Mouse (Mus musculus) intestine, embryonic 14.5 days (tissue): ENCODE results near the gene Pla2g2e. TPM values are rescaled to one million over a fixed set of nuclear protein-coding genes. Genes with fewer than 3 reads are reported as not detected.
A peak's percentile ranks its signal among the peaks of the same experiment; 100 is the strongest.
"Not testable (repeated sequence)": the region's sequence is repeated elsewhere in the genome, so short reads cannot be mapped to it uniquely, and the experiment has no call there.

Experiments
- ATAC-seq: fragments of 200-750 bp; cut with Nextera tagmentation; replicated peaks from 2 replicates; pipeline ENCODE4 v1.8.0; 2017; ENCODE audit warnings: low read depth, moderate number of reproducible peaks, moderate TSS enrichment, moderate library complexity; ENCODE audit not compliant: low FRiP score, low TSS enrichment
- DNase-seq: peaks from one replicate; pipeline ENCODE4 v3.0.0-alpha.2; 2018; ENCODE audit warnings: low spot score
- H3K27ac ChIP-seq: fragments of 300-500 bp; sonication (generic); 2 replicates; pipeline ENCODE4 v1.5.1; 2014; ENCODE audit warnings: low read depth, mild to moderate bottlenecking, control low read depth
- H3K27me3 ChIP-seq: fragments of 300-500 bp; sonication (generic); replicated peaks from 2 replicates; pipeline ENCODE4 v1.6.1; 2014; ENCODE audit warnings: low read length, control low read depth; ENCODE audit not compliant: control insufficient read depth, insufficient read depth
- H3K36me3 ChIP-seq: fragments of 300-500 bp; sonication (generic); 2 replicates; pipeline ENCODE4 v1.6.1; 2014; ENCODE audit warnings: low read length, control low read depth; ENCODE audit not compliant: control insufficient read depth, insufficient read depth
- H3K4me1 ChIP-seq: fragments of 300-500 bp; sonication (generic); replicated peaks from 2 replicates; pipeline ENCODE4 v1.6.1; 2014; ENCODE audit warnings: low read length, control low read depth, mixed read lengths; ENCODE audit not compliant: control insufficient read depth, insufficient read depth
- H3K4me2 ChIP-seq: fragments of 300-500 bp; sonication (generic); 2 replicates; pipeline ENCODE4 v1.6.1; 2014; ENCODE audit warnings: low read length
- H3K4me3 ChIP-seq: fragments of 300-500 bp; sonication (generic); 2 replicates; pipeline ENCODE4 v1.5.1; 2014; ENCODE audit warnings: low read depth, low read length, control low read depth, mixed read lengths
- H3K9ac ChIP-seq: fragments of 300-500 bp; sonication (generic); 2 replicates; pipeline ENCODE4 v1.6.1; 2014; ENCODE audit warnings: mild to moderate bottlenecking, low read length
- H3K9me3 ChIP-seq: fragments of 300-500 bp; sonication (generic); 2 replicates; pipeline ENCODE4 v1.6.1; 2016; ENCODE audit warnings: low read length, control low read depth; ENCODE audit not compliant: control insufficient read depth
- WGBS: fragments of 180-500 bp; shearing (Covaris S2); extraction: QIAGEN DNeasy Blood & Tissue Kit; methylation state at CpG from one replicate; pipeline ENCODE4 v1.1.7; 2014; 5-methylcytosine and 5-hydroxymethylcytosine counted together
- polyA plus RNA-seq: library from polyadenylated mRNA; unstranded; fragments of >200 nt; fragmentation: Nextera tagmentation; extraction: Ambion mirVana; gene quantifications from 2 replicates; pipeline ENCODE4 v1.2.1, GENCODE M21; 2014

The Pla2g2e gene
- polyA plus RNA-seq, 1 experiment from 2014 or later = not detected

DNA sequence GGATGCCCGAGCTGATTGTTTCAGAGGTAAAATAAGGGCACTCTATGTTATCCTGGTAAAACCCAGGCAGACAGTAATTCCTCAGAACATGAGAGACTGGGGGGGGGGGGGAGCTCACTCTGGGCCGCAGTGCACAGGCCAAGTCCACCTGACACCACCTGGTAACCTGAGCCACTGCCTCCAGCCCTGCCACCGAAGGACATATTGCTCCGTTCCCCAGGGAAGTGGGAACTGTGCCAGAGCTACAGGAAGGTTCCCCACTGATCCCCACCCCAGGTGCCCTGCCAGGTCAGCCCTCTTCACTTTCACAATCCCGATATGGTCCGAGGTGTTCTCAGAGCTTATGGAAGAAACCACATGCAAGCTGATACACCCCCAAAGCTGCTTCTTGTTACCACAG is 14.9 kb downstream of the Pla2g2e start:
- Histone ChIP-seq H3K4me1 (no peaks in the 10 kb centered on the region), H3K4me2 (no peak overlapping the region), H3K4me3 (no peak overlapping the region), H3K9ac (no peak overlapping the region), H3K9me3 (no peaks in the 10 kb centered on the region), H3K27ac (no peak overlapping the region), H3K36me3 (peaks cover 42% of the 10 kb centered on the region), H3K27me3 (no peaks in the 10 kb centered on the region)
- no peak for DNase-seq
- 80% methylated on average over 6 of the region's 6 CpGs for WGBS
- no peak for ATAC-seq

DNA sequence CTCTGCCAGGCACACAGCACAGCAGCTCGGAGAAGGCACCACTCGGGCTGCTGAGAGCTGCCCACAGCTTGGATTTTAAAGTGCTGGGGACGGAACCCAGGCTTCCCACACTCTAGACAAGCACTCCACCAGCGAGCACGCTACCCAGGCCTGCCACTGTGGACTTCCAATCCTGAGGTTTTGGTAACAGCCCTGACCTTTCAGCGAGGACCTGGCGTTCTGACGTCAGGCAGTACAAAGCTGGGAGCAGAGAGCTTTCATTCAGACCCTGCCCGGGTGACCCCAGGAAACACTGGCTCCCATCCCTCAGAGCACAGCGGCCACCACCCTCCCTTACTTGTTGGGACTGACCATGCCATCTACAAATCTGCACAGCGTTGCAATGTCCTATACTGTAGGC is 16.0 kb downstream of the Pla2g2e start:
- not testable (repeated sequence) for H3K4me1 ChIP-seq, H3K4me3 ChIP-seq, H3K4me2 ChIP-seq, ATAC-seq, H3K27me3 ChIP-seq, H3K9ac ChIP-seq, H3K27ac ChIP-seq, DNase-seq, H3K9me3 ChIP-seq
- 90% methylated on average over 11 of the region's 11 CpGs for WGBS
- H3K36me3 ChIP-seq = peaks cover 53% of the 10 kb centered on the region

DNA sequence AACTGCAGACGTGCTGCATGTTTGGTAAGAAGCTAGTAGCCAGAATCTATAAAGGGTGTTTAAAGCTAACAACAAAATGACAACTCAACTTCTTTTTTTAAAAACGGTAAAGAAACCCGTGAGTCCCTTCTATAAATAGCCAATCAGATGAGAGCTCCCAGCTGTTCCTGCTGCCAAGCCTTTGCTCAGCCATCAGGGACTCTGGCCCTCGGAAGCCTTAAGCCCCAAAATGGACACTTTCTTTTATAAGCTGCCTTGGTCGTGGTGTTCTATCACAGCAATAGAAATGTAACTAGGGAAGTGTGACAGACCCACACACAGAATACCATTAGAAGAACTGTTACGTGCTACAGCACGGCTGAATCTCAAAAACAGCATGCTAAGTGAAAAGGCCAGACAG is 21.6 kb downstream of the Pla2g2e start:
- no peak overlapping the region for H3K4me2 ChIP-seq
- DNase-seq = no peak
- H3K9me3 ChIP-seq = no peaks in the 10 kb centered on the region
- H3K9ac ChIP-seq = no peak overlapping the region
- H3K36me3 ChIP-seq = peaks cover 74% of the 10 kb centered on the region
- H3K27ac ChIP-seq = no peak overlapping the region
- H3K4me3 ChIP-seq = no peak overlapping the region
- H3K4me1 ChIP-seq = no peaks in the 10 kb centered on the region
- H3K27me3 ChIP-seq = no peaks in the 10 kb centered on the region
- WGBS = 67% methylated on average over 7 of the region's 7 CpGs
- ATAC-seq = no peak

DNA sequence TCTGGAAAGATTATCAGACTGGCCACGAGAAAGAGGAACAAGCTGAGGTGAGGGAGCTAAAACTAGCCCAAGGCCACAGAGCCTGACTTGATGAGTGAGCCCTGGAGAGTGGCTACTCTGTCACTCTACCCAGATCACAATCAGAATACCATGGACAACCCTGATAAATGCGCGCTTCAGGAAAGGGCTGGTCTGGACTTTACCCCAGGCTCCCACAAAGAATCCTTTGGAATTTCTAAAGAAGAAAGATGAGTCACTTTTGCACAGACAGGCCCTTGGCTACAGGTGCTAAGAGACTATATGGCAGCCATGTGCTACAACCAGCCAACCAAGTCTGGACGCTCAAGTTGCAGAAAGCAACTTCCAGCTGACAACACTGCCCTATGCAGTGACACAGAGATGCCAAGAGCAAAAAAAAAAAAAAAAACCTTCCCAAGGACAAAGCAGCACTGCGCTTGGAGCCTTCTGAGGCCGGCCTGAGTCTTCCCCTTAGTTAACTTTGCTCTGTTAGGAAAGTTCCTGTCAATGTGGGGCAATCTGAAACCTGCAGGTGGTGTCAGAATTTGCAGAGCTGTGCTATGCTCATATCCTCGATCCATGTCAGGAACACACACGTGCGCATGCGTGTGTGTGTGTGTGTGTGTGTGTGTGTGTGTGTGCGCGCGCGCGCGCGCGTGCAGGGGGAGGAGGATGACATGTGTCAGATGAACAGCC is 28.0 kb downstream of the Pla2g2e start:
- no peaks in the 10 kb centered on the region for H3K4me1 ChIP-seq
- ATAC-seq (no peak), DNase-seq (no peak)
- no peak overlapping the region for H3K4me3 ChIP-seq
- H3K4me2 ChIP-seq = no peak overlapping the region
- peaks cover 74% of the 10 kb centered on the region for H3K36me3 ChIP-seq
- 92% methylated on average over 18 of the region's 18 CpGs for WGBS
- no peak overlapping the region for H3K9ac ChIP-seq
- no peaks in the 10 kb centered on the region for H3K27me3 ChIP-seq
- H3K27ac ChIP-seq = no peak overlapping the region
- H3K9me3 ChIP-seq = no peaks in the 10 kb centered on the region

DNA sequence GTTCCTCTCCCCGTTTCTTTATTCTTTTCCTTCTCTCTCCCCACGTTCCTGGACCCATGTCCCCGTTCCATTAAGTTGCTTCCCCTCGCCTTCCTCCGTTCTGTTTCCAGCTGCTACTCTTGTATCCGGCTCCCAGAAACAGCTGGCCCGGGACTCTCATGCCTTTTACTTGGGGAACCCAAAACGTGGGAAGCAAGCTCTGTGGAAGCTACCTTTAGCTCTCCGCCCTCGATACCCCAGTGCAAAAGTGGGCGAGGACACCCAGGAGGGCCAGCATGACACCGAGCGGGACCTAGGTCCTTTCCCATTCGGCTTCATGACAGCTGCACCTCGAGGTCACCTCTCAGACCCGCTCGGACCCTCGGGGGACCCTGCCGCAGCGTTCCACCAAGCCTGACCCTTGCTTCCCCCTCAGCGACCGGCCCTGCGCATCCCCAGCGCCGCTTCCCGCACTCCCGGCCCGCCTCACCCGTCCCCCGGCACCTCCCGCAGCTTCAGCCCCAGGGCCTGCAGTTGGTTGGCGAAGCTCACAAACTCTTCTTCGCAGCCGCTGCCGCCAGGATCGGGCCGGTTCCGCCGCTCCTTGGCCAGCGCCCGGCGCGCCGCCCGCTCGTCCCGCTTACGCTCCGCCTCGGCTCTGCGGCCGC is 35.5 kb downstream of the Pla2g2e start:
- peak; percentile 76 for DNase-seq
- WGBS = under 1% methylated on average over 50 of the region's 52 CpGs

DNA sequence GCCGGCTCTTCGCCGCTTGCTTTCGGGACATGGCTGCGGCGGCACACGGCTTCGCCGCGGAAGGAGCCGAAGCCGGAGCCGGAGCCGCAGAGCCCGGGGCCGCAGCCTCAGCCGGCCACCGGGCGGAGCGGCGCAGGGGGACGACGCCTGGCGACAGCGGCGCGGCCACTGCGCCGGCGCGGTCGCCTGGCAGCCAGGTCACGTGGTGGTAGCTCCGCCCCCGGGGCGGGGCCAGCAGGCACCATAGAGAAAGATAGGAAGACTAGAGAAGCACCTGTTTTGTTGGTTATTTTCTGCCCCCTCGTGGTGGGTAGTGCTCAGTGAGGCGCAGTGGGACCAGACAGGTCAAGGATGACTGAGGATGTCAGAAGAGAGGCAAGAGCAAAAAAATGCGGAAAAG is 36.1 kb downstream of the Pla2g2e start, which contains the start of gene Otud3:
TSS of gene Otud3 (minus strand) at position 149 of the 400 bp plus-strand sequence.
- peaks cover 2% of the 10 kb centered on the region; the same call in 1 of the 2 replicates for H3K4me1 ChIP-seq
- DNase-seq (peak; percentile 97), ATAC-seq (peak; percentile 88)
- peak within 1 kb of the TSS; percentile 73 for H3K9ac ChIP-seq
- peak within 1 kb of the TSS; percentile 47; the same call in 1 of the 2 replicates for H3K27ac ChIP-seq
- H3K4me2 ChIP-seq = peak within 1 kb of the TSS; percentile 93
- WGBS = 1% methylated on average over 39 of the region's 39 CpGs
- no peaks in the 10 kb centered on the region for H3K9me3 ChIP-seq
- H3K4me3 ChIP-seq = peak within 1 kb of the TSS; percentile 80
- peaks cover 6% of the 10 kb centered on the region; the same call in 1 of the 2 replicates for H3K36me3 ChIP-seq
- H3K27me3 ChIP-seq = no peaks in the 10 kb centered on the region

More for the DNA sequence above, 35.5 kb downstream of the Pla2g2e start:
- Histone ChIP-seq H3K36me3 (peaks cover 9% of the 10 kb centered on the region; the same call in 1 of the 2 replicates), H3K27me3 (no peaks in the 10 kb centered on the region), H3K9me3 (no peaks in the 10 kb centered on the region), H3K27ac (peak overlapping the region; percentile 47; the same call in 1 of the 2 replicates), H3K9ac (peak overlapping the region; percentile 73), H3K4me1 (peaks cover 2% of the 10 kb centered on the region; the same call in 1 of the 2 replicates), H3K4me3 (peak overlapping the region; percentile 80), H3K4me2 (peak overlapping the region; percentile 93)
- peak; percentile 60 for ATAC-seq

DNA sequence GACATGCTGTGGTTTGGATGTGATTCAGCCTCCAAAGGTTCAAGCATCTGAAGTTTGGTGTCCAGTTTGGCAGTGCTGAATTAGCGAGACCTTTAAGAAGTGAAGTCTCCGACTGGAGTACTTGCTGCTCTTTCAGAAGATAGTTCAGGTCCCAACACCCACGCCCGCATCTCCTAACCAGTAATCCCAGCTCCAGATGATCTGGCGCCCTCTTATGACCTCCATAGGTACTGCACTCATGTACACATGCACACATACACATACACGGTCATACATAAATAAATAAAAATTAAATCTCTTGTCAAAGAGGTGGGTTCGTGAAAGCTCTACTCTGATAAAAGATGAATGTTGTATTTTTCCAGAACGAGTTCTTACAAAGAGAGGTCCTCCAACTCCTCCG is 39.5 kb downstream of the Pla2g2e start:
- Histone ChIP-seq H3K4me3 (no peak overlapping the region), H3K27ac (no peak overlapping the region), H3K9ac (no peak overlapping the region), H3K4me2 (no peak overlapping the region), H3K4me1 (peaks cover under 1% of the 10 kb centered on the region; the same call in 1 of the 2 replicates), H3K9me3 (no peaks in the 10 kb centered on the region), H3K36me3 (no peaks in the 10 kb centered on the region), H3K27me3 (no peaks in the 10 kb centered on the region)
- DNase-seq = no peak
- WGBS = 83% methylated on average over 9 of the region's 9 CpGs
- no peak for ATAC-seq

DNA sequence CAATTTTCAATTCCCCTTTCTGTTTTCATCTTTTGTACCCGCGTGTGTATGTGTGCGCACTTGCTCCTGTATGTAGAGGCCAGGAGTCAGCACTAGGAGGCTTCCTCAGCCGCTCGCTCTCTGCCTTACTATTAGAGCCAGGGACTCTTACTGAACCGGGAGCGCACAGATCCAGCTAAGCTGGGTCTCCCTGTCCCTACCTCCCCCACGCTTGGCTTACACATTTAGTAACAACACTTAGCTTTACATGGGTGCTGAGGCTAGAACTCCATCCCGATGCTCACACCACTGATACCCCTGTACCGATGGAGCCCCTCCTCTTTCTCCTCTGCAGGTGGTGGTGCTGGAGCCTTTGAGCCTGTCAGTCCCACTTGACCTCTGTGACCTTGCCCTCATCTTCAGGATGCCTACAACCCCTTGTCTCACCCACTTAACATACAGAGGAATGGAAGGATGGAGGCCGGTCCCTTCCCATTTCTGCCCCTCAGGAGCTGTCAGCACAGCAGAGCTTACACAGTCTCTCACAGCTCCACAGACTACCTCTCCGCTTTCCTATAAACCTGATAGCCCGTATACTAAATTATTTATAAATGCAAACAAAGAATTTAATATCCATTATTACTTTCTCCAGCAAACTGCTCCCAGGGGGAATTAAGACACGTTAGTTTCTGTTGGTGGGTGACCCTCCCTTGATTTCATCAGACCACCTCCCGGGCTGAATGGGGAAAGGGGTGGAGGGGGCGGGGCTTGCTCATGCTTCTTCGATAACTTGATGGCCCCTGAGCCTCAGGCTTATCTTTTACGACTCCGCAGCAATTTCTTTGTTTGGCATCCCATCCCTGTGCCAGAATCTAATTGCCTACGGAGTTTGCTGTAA is 43.8 kb downstream of the Pla2g2e start:
- no peaks in the 10 kb centered on the region for H3K27me3 ChIP-seq
- H3K9me3 ChIP-seq = no peaks in the 10 kb centered on the region
- H3K9ac ChIP-seq = no peak overlapping the region
- H3K36me3 ChIP-seq = no peaks in the 10 kb centered on the region
- ATAC-seq (peak; percentile 33; the same call in 1 of the 2 replicates), DNase-seq (no peak)
- H3K27ac ChIP-seq = no peak overlapping the region
- no peaks in the 10 kb centered on the region; the same call in 1 of the 2 replicates for H3K4me1 ChIP-seq
- WGBS = 37% methylated on average over 20 of the region's 20 CpGs
- peak overlapping the region; percentile 42 for H3K4me2 ChIP-seq
- no peak overlapping the region for H3K4me3 ChIP-seq
